Mouse (Mus musculus) kidney, postnatal 0 days (tissue): ENCODE data around the gene Ift140. TPM values are rescaled to one million over a fixed set of nuclear protein-coding genes. Genes with fewer than 3 reads are reported as not detected.

ENCODE experiments used
- ATAC-seq: fragments of 200-750 bp; cut with Nextera tagmentation; replicated peaks from 2 replicates; pipeline ENCODE4 v1.8.0; 2017; ENCODE audit warnings: low read depth, moderate number of reproducible peaks, moderate TSS enrichment, moderate library complexity; ENCODE audit not compliant: low FRiP score
- DNase-seq: peaks from one replicate; pipeline ENCODE4 v3.0.0-alpha.2; 2016; ENCODE audit warnings: low spot score
- H3K27ac ChIP-seq: fragments of 300-500 bp; sonication (generic); 2 replicates; pipeline ENCODE4 v1.5.1; 2014; ENCODE audit warnings: mild to moderate bottlenecking
- H3K27me3 ChIP-seq: fragments of 300-500 bp; sonication (generic); 2 replicates; pipeline ENCODE4 v1.6.1; 2014; ENCODE audit warnings: low read length, mixed read lengths; ENCODE audit not compliant: insufficient read depth
- H3K36me3 ChIP-seq: fragments of 300-500 bp; sonication (generic); 2 replicates; pipeline ENCODE4 v1.6.1; 2014; ENCODE audit warnings: low read length, mixed read lengths; ENCODE audit not compliant: insufficient read depth
- H3K4me1 ChIP-seq: fragments of 300-500 bp; sonication (generic); replicated peaks from 2 replicates; pipeline ENCODE4 v1.6.1; 2014; ENCODE audit warnings: antibody characterized with exemption, low read length, mixed read lengths; ENCODE audit not compliant: insufficient read depth
- H3K4me2 ChIP-seq: fragments of 300-500 bp; sonication (generic); 2 replicates; pipeline ENCODE4 v1.6.1; 2014; ENCODE audit warnings: mild to moderate bottlenecking, low read length, moderate library complexity, mixed read lengths
- H3K4me3 ChIP-seq: fragments of 300-500 bp; sonication (generic); replicated peaks from 2 replicates; pipeline ENCODE4 v1.5.1; 2014; ENCODE audit warnings: low read depth, low read length
- H3K9ac ChIP-seq: fragments of 300-500 bp; sonication (generic); 2 replicates; pipeline ENCODE4 v1.6.1; 2014; ENCODE audit warnings: low read depth, low read length
- H3K9me3 ChIP-seq: fragments of 300-500 bp; sonication (generic); replicated peaks from 2 replicates; pipeline ENCODE4 v1.6.1; 2016; ENCODE audit warnings: low read length, inconsistent platforms, mixed read lengths
- CTCF ChIP-seq: IDR thresholded peaks from 2 replicates; pipeline ENCODE4 v1.5.1; 2016; ENCODE audit warnings: antibody characterized with exemption, low read depth, mild to moderate bottlenecking, moderate library complexity
- WGBS: fragments of 180-500 bp; shearing (Covaris S2); extraction: QIAGEN DNeasy Blood & Tissue Kit; methylation state at CpG from one replicate; pipeline ENCODE4 v1.1.7; 2014; 5-methylcytosine and 5-hydroxymethylcytosine counted together
- polyA plus RNA-seq: library from polyadenylated mRNA; unstranded; fragments of >200 nt; fragmentation: Nextera tagmentation; extraction: Ambion mirVana; gene quantifications from 2 replicates; pipeline ENCODE4 v1.2.1, GENCODE M21; 2015

The Ift140 gene
- polyA plus RNA-seq, 1 experiment from 2014 or later, result 10.1 TPM

- Histone ChIP-seq H3K4me2 (peak within 1 kb of the TSS; percentile 56), H3K4me1 (peaks cover 2% of the 10 kb centered on the region; the same call in 1 of the 2 replicates), H3K4me3 (peak within 1 kb of the TSS; percentile 96), H3K36me3 (no peaks in the 10 kb centered on the region), H3K9ac (peak within 1 kb of the TSS; percentile 88), H3K27ac (peak within 1 kb of the TSS; percentile 31; the same call in 1 of the 2 replicates), H3K27me3 (no peaks in the 10 kb centered on the region), H3K9me3 (no peaks in the 10 kb centered on the region)
- 0% methylated on average over 40 of the region's 40 CpGs for WGBS
- peak; percentile 97 for DNase-seq
- ATAC-seq, result peak; percentile 93
- no peak for TF ChIP-seq CTCF
These were observed 117.4 kb downstream of the Ift140 start, which contains the start of gene Clcn7 for GRCm38 (mm10) chr17:25133275-25133698. TSS of gene Clcn7 (plus strand) at chr17:25133391.

DNA sequence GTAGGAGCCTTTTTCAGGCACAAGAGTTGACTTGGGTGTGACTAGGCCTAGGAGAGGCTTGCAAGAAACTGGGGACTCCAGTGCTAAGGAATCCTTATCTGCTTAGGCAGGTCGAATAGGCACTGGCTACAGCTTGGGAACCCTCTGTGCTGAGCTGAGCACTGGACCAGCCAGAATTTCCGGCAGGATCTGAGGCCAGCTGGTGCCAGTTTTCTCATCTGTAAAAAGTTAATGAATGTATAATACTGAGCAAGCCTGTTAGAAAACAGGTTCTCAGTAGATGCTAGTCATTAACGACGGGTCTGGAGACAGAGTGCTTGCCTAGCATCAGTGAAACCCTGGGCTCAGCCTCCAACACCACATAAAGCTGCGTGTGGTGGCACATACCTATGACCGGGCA, 119.7 kb downstream of the Ift140 start:
- ATAC-seq, result peak; percentile 24; the same call in 1 of the 2 replicates
- no peak for TF ChIP-seq CTCF
- no peak overlapping the region for H3K4me3 ChIP-seq

GRCm38 (mm10) chr17:25138803-25139202, 122.9 kb downstream of the Ift140 start:
- H3K27ac ChIP-seq, result no peak overlapping the region
- DNase-seq, result no peak
- H3K27me3 ChIP-seq, result no peaks in the 10 kb centered on the region
- WGBS, result 96% methylated on average over 1 of the region's 1 CpGs
- H3K9me3 ChIP-seq, result no peaks in the 10 kb centered on the region
- no peak for TF ChIP-seq CTCF
- no peak overlapping the region for H3K4me3 ChIP-seq
- no peak for ATAC-seq
- no peak overlapping the region for H3K9ac ChIP-seq
- H3K4me2 ChIP-seq, result no peak overlapping the region
- H3K4me1 ChIP-seq, result peaks cover 2% of the 10 kb centered on the region; the same call in 1 of the 2 replicates
- H3K36me3 ChIP-seq, result 0 out of 2 replicates have a peak, but pooled peaks cover 6% of the 10 kb centered on the region

More for the DNA sequence above, 119.7 kb downstream of the Ift140 start:
- no peak overlapping the region for H3K4me2 ChIP-seq
- H3K36me3 ChIP-seq, result 0 out of 2 replicates have a peak, but pooled peaks cover 3% of the 10 kb centered on the region
- H3K27me3 ChIP-seq, result no peaks in the 10 kb centered on the region
- no peak overlapping the region; the same call in 1 of the 2 replicates for H3K27ac ChIP-seq
- peaks cover 2% of the 10 kb centered on the region; the same call in 1 of the 2 replicates for H3K4me1 ChIP-seq
- 75% methylated on average over 6 of the region's 6 CpGs for WGBS
- DNase-seq, result peak; percentile 7
- no peaks in the 10 kb centered on the region for H3K9me3 ChIP-seq
- H3K9ac ChIP-seq, result no peak overlapping the region

GRCm38 (mm10) chr17:25139960-25140359, 124.1 kb downstream of the Ift140 start:
- no peak for ATAC-seq
- Histone ChIP-seq H3K4me3 (no peak overlapping the region), H3K4me1 (no peaks in the 10 kb centered on the region)

More at GRCm38 (mm10) chr17:25139960-25140359, 124.1 kb downstream of the Ift140 start:
- peak; percentile 40 for DNase-seq
- peak; percentile 55 for TF ChIP-seq CTCF
- Histone ChIP-seq H3K27me3 (no peaks in the 10 kb centered on the region), H3K9ac (no peak overlapping the region), H3K27ac (no peak overlapping the region), H3K9me3 (no peaks in the 10 kb centered on the region), H3K36me3 (0 out of 2 replicates have a peak, but pooled peaks cover 6% of the 10 kb centered on the region), H3K4me2 (no peak overlapping the region)
- WGBS, result 74% methylated on average over 4 of the region's 4 CpGs

Other genes with a start within 250 kb of the Ift140 start
- 0.23 and 0.47 TPM in 2 replicates for gene Meiob, start 211.8 kb upstream of the Ift140 start, polyA plus RNA-seq
- gene Hagh, start 175.9 kb upstream of the Ift140 start, polyA plus RNA-seq, result 99.7 and 101 TPM in 2 replicates
- 88.0 and 90.7 TPM in 2 replicates for gene Fahd1, start 165.7 kb upstream of the Ift140 start, polyA plus RNA-seq
- gene Igfals, start 150.1 kb upstream of the Ift140 start, polyA plus RNA-seq, result 6.8 and 8.2 TPM in 2 replicates
- gene Nubp2, start 129.7 kb upstream of the Ift140 start, polyA plus RNA-seq, result 55.9 and 57.5 TPM in 2 replicates
- gene Spsb3, start 129.4 kb upstream of the Ift140 start, polyA plus RNA-seq, result 53.4 and 55.9 TPM in 2 replicates
- 29.5 and 29.6 TPM in 2 replicates for gene Eme2, start 121.0 kb upstream of the Ift140 start, polyA plus RNA-seq
- gene Mrps34, start 121.0 kb upstream of the Ift140 start, polyA plus RNA-seq, result 141 TPM in 2 replicates
- 87.1 and 93.1 TPM in 2 replicates for gene Nme3, start 119.6 kb upstream of the Ift140 start, polyA plus RNA-seq
- 12.7 and 13.7 TPM in 2 replicates for gene Mapk8ip3, start 79.1 kb upstream of the Ift140 start, polyA plus RNA-seq
- 95.0 and 108 TPM in 2 replicates for gene Jpt2, start 55.4 kb upstream of the Ift140 start, polyA plus RNA-seq
- 3.4 and 4.5 TPM in 2 replicates for gene Cramp1l, start 297 bp upstream of the Ift140 start, polyA plus RNA-seq
- 54.5 and 59.9 TPM in 2 replicates for gene Tmem204, start 67.5 kb downstream of the Ift140 start, polyA plus RNA-seq
- gene Telo2, start 99.9 kb downstream of the Ift140 start, polyA plus RNA-seq, result 24.2 and 24.7 TPM in 2 replicates
- not detected in 2 replicates for gene Ptx4, start 104.7 kb downstream of the Ift140 start, polyA plus RNA-seq
- 14.7 and 17.2 TPM in 2 replicates for gene Clcn7, start 117.3 kb downstream of the Ift140 start, polyA plus RNA-seq
- gene Ccdc154, start 146.4 kb downstream of the Ift140 start, polyA plus RNA-seq, result not detected in 2 replicates
- gene Gm38655, start 159.4 kb downstream of the Ift140 start, polyA plus RNA-seq, result not detected in 2 replicates
- gene BC003965, start 168.5 kb downstream of the Ift140 start, polyA plus RNA-seq, result 31.6 and 32.1 TPM in 2 replicates
- gene Unkl, start 172.3 kb downstream of the Ift140 start, polyA plus RNA-seq, result 7.0 and 7.5 TPM in 2 replicates
- 68.8 and 71.2 TPM in 2 replicates for gene Gnptg, start 224.0 kb downstream of the Ift140 start, polyA plus RNA-seq
- 50.1 and 52.3 TPM in 2 replicates for gene Tsr3, start 224.1 kb downstream of the Ift140 start, polyA plus RNA-seq
- 1.0 and 1.5 TPM in 2 replicates for gene Baiap3, start 240.3 kb downstream of the Ift140 start, polyA plus RNA-seq